Mouse (Mus musculus) ES-Bruce4 (cell line): Measurements from ENCODE around the gene Platr17. TPM values are rescaled to one million over a fixed set of nuclear protein-coding genes. Genes with fewer than 3 reads are reported as not detected.
A peak's percentile ranks its signal among the peaks of the same experiment; 100 is the strongest.
"Not testable (repeated sequence)": the region's sequence is repeated elsewhere in the genome, so short reads cannot be mapped to it uniquely, and the experiment has no call there.

Experiments
- H3K27ac ChIP-seq: 2 replicates; pipeline ENCODE4 v1.5.1; 2012; ENCODE audit warnings: low read length, inconsistent platforms; ENCODE audit not compliant: insufficient read depth
- H3K27me3 ChIP-seq: 2 replicates; pipeline ENCODE4 v1.6.1; 2012; ENCODE audit warnings: mild to moderate bottlenecking, low read length, inconsistent platforms; ENCODE audit not compliant: control insufficient read depth, poor library complexity, insufficient read depth, severe bottlenecking
- H3K36me3 ChIP-seq: 2 replicates; pipeline ENCODE4 v1.6.1; 2012; ENCODE audit warnings: inconsistent platforms, mild to moderate bottlenecking, low read length, moderate library complexity; ENCODE audit not compliant: control insufficient read depth, poor library complexity, insufficient read depth, severe bottlenecking
- H3K4me1 ChIP-seq: one replicate; pipeline ENCODE4 v1.8.1; 2011; ENCODE audit warnings: low read length; ENCODE audit not compliant: control insufficient read depth, insufficient read depth
- H3K4me3 ChIP-seq: 2 replicates; pipeline ENCODE4 v1.5.1; 2011; ENCODE audit warnings: low read depth, mild to moderate bottlenecking, low read length
- H3K9ac ChIP-seq: 2 replicates; pipeline ENCODE4 v1.6.1; 2012; ENCODE audit warnings: low read depth, mild to moderate bottlenecking, inconsistent platforms; ENCODE audit not compliant: poor library complexity, severe bottlenecking
- H3K9me3 ChIP-seq: replicated peaks from 2 replicates; pipeline ENCODE4 v1.6.1; 2012; ENCODE audit warnings: mild to moderate bottlenecking, low read length, inconsistent platforms; ENCODE audit not compliant: control insufficient read depth, poor library complexity, insufficient read depth, severe bottlenecking
- CTCF ChIP-seq: IDR thresholded peaks from one replicate; pipeline ENCODE4 v1.8.1; 2011; ENCODE audit warnings: low read depth, low read length
- EP300 ChIP-seq: IDR thresholded peaks from 2 replicates; pipeline ENCODE4 v1.6.1; 2011; ENCODE audit warnings: low read depth, low read length; ENCODE audit not compliant: insufficient read depth
- POLR2A ChIP-seq: IDR thresholded peaks from one replicate; pipeline ENCODE4 v1.8.1; 2011; ENCODE audit warnings: low read length; ENCODE audit not compliant: insufficient read depth
- polyA plus RNA-seq: library from polyadenylated mRNA; stranded (reverse); fragments of >200 nt; gene quantifications from 2 replicates; pipeline ENCODE4 v1.2.4, GENCODE M21; 2011; ENCODE audit warnings: low read depth; ENCODE audit not compliant: missing spikeins, insufficient read depth, insufficient read length

Gene Platr17
- polyA plus RNA-seq, 1 experiment = 16.7 TPM

GRCm38 (mm10) chr17:33897114-33897794 is 7.7 kb upstream of the Platr17 start:
- Histone ChIP-seq H3K4me1 (peaks cover 11% of the 10 kb centered on the region), H3K9me3 (no peaks in the 10 kb centered on the region), H3K27ac (peak overlapping the region; percentile 67; the same call in 1 of the 2 replicates), H3K4me3 (no peak overlapping the region), H3K36me3 (no peaks in the 10 kb centered on the region), H3K9ac (peak overlapping the region; percentile 64; the same call in 1 of the 2 replicates), H3K27me3 (no peaks in the 10 kb centered on the region)
- TF ChIP-seq POLR2A (no peak), CTCF (peak; percentile 59)

GRCm38 (mm10) chr17:33898193-33898592 is 6.7 kb upstream of the Platr17 start:
- peaks cover 10% of the 10 kb centered on the region for H3K4me1 ChIP-seq
- H3K27me3 ChIP-seq = not testable (repeated sequence)

GRCm38 (mm10) chr17:33899642-33900041 is 5.3 kb upstream of the Platr17 start:
- Histone ChIP-seq H3K4me1 (peaks cover 10% of the 10 kb centered on the region), H3K27ac (peak overlapping the region; percentile 92), H3K9me3 (no peaks in the 10 kb centered on the region), H3K4me3 (no peak overlapping the region), H3K27me3 (no peaks in the 10 kb centered on the region), H3K9ac (peak overlapping the region; percentile 64), H3K36me3 (no peaks in the 10 kb centered on the region)
- TF ChIP-seq CTCF (no peak), EP300 (no peak), POLR2A (no peak)

More at GRCm38 (mm10) chr17:33898193-33898592, 6.7 kb upstream of the Platr17 start:
- peak overlapping the region; percentile 64; the same call in 1 of the 2 replicates for H3K9ac ChIP-seq
- H3K9me3 ChIP-seq, H3K36me3 ChIP-seq, H3K4me3 ChIP-seq: not testable (repeated sequence)
- H3K27ac ChIP-seq = peak overlapping the region; percentile 92

GRCm38 (mm10) chr17:33900281-33900988 is 4.5 kb upstream of the Platr17 start:
- H3K27ac ChIP-seq = peak overlapping the region; percentile 92
- H3K9me3 ChIP-seq = no peaks in the 10 kb centered on the region
- TF ChIP-seq CTCF = no peak
- no peak for TF ChIP-seq EP300
- TF ChIP-seq POLR2A = no peak
- H3K36me3 ChIP-seq = no peaks in the 10 kb centered on the region
- no peak overlapping the region for H3K4me3 ChIP-seq
- peak overlapping the region; percentile 64 for H3K9ac ChIP-seq
- H3K4me1 ChIP-seq = peaks cover 10% of the 10 kb centered on the region
- H3K27me3 ChIP-seq = no peaks in the 10 kb centered on the region

GRCm38 (mm10) chr17:33900989-33901314 is 4.0 kb upstream of the Platr17 start:
- H3K36me3 ChIP-seq = no peaks in the 10 kb centered on the region
- H3K4me3 ChIP-seq = no peak overlapping the region
- H3K4me1 ChIP-seq = peaks cover 10% of the 10 kb centered on the region
- TF ChIP-seq CTCF (no peak), POLR2A (no peak), EP300 (peak; percentile 97)
- no peaks in the 10 kb centered on the region for H3K27me3 ChIP-seq
- no peaks in the 10 kb centered on the region for H3K9me3 ChIP-seq
- H3K9ac ChIP-seq = peak overlapping the region; percentile 64; the same call in 1 of the 2 replicates
- H3K27ac ChIP-seq = peak overlapping the region; percentile 92

- no peak overlapping the region for H3K4me3 ChIP-seq
- H3K36me3 ChIP-seq = no peaks in the 10 kb centered on the region
- no peaks in the 10 kb centered on the region for H3K9me3 ChIP-seq
- H3K27ac ChIP-seq = peak overlapping the region; percentile 92
- H3K4me1 ChIP-seq = peaks cover 10% of the 10 kb centered on the region
- TF ChIP-seq EP300 (peak; percentile 80; the same call in 1 of the 2 replicates), POLR2A (no peak), CTCF (no peak)
- H3K27me3 ChIP-seq = no peaks in the 10 kb centered on the region
- peak overlapping the region; percentile 58 for H3K9ac ChIP-seq
Observed at GRCm38 (mm10) chr17:33901653-33902052, 3.3 kb upstream of the Platr17 start.
